Mouse (Mus musculus) thymus, postnatal 0 days (tissue): ENCODE results near the gene Atad1. TPM values are rescaled to one million over a fixed set of nuclear protein-coding genes. Genes with fewer than 3 reads are reported as not detected.
A peak's percentile ranks its signal among the peaks of the same experiment; 100 is the strongest.

ENCODE experiments used
- DNase-seq: peaks from one replicate; pipeline ENCODE4 v3.0.0-alpha.2; 2015; ENCODE audit warnings: low spot score
- polyA plus RNA-seq: library from polyadenylated mRNA; unstranded; fragments of >200 nt; fragmentation: Nextera tagmentation; extraction: Ambion mirVana; gene quantifications from 2 replicates; pipeline ENCODE4 v1.2.1, GENCODE M21; 2015

Gene Atad1
- polyA plus RNA-seq, 1 experiment from 2014 or later, result 77.8 TPM

DNA sequence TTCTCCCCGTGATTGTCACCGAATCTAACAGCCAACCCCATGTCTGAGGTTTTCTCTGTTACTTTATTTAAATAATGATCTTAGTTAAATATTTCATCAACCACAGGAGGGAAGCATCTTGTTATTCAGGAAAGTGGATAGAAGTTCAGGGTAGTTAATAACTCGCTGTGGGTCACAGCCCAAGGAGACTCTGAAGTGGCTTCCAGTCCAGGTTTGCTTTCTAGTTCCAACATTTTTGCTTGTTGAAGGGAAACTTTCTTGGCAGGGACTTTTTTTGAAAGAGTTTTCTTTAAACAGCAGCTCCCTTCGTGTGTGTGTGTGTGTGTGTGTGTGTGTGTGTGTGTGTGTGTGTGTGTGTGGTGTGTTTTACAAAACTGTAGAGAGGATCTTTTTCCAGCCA is 112.0 kb downstream of the Atad1 start:
- DNase-seq, result no peak

DNA sequence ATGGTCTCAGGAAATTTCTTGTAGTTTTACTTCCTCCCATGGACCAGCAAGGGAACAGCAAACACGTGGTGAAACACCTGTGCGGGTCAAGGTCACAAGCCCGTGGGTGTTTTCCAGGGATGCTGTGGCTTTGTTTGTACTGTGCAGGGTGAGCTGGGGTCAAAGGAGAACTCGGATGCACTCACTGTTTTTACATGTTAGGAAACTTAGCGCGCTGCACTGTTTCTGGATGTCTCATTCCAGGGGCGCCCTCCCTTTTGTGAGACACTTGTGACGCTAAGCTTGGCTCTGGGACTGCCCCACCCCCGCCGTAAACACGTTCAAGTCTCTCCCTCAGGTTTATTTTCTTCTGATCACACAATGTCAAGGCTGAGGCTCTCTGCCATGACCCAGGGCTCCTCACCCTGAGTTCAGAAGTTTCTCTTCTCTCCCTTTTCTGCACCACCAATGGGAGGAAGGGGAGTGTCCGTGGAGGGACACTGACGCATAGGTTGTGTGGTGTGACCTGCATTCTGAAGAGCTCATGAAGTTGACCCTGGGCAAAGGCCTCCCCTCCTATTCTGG is 112.7 kb downstream of the Atad1 start:
- peak; percentile 42 for DNase-seq

DNA sequence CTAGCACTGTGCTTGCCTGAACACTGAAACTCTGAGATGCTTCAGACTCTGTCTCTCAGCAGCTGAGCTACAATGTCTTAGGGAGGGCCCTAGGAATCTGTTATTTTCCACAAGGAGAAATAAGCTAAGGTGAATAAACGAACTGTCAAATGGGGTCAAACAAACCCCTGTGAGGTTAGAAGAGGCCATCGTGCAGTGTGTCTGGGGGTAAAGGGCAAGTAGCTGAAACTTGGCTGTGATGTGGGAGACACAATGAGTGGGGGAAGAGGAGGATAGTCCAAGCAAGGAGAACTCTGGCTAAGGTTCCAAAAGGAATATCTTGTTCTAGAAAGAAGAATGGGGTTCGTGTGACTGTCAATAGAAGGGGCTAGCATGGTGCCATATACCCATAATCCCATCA is 117.4 kb downstream of the Atad1 start:
- DNase-seq, result no peak

Other genes with a start within 250 kb of the Atad1 start
- 2.7 TPM in 2 replicates for gene Papss2, start 144.0 kb downstream of the Atad1 start, polyA plus RNA-seq
- 17.7 and 22.9 TPM in 2 replicates for gene Pten, start 17.7 kb upstream of the Atad1 start, polyA plus RNA-seq